Mouse (Mus musculus): ENCODE data around the gene Rhov.

The Rhov gene

DNA sequence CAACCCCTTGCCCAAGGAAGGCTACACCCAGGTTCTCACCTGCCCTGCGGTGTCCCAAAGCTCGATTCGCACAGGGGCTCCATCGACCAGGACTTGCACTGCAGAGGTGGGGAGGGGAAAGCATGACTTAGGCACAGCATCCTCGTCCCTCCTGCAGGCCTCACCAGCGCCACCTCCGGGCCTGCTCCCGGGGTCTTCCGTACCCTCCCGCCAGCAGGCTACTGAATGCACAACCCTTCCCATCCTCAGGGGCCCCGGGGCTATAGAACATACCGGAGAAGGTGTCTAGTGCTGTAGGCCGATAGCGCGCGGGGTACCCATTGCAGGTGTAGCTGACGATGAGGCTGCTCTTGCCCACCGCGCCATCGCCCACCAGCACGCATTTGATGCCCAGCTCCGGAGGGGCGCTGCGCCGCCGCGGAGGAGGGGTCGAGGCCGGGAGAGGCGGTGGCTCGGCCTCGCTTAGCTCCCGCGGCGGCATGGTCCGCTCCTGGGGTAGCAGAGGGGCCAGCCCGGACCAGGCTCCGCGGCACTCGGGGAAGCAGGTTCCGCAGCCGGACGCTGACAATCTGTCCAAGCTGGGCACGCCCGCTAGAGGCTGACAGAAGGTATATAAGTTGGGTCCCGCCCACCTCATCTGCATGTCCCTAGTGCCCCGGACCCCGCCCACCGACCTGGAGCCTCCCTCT lies at the start of gene Rhov:
Rhov (minus strand) TSS at position 630 of the 689 bp plus-strand sequence.
- DNase-seq (ENCODE audit: low read depth in 1 of 2, low spot score in 2 of 2) = peak in 1 of 2 experiments; percentile 30

DNA sequence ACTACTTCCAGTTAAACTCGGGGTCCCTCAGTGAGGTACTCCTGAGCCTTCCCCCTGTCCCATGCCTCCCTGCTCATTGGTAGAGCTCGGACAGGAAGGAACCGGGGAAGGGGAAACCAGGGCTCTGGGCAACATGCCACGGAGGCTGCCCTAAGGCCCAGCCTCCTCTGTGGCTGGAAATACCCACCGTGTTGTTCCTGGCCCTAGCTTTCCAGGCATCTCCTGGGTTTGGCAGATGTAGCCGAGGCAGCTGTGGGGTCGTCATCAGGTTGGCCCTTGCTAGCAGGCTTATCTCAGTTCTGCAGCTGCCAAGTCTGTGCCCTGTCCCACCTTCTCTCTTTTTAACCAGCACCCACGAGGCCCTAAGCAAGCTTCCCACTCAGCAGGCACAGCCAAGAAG lies 49.5 kb upstream of the Rhov start:
- DNase-seq (ENCODE audit: low read depth in 1 of 2, low spot score in 2 of 2) = no peak

DNA sequence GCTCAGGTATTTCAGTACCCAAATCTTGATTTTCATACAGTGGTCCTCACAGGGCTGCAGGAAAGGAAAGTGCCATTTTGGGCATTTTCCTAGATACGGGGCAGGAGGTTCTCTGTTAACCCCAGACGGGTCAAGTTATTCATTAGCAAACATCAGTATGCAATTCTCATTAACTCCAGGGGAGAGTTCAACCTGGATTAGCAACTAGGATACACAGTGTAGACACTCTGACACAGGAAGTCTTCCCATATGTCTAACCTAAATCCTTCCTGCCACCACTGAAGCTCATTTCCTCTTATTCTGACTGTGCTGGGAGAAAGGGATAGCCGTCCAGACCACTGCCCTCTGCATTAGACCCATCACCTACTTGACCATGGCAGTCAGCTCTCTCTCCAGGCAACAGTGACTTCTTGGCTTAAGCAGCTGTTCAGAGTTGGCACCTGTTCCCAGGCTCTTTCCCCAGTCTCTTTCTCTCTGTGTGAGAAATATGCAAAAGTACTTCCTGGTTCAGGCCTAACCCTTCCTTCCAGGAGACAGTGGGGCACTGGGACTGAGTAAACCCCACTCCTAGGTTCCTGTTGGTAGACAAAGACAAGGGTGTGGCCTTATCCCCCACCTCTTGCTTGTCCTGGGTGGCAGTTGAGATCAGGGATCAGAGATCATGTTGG lies 47.1 kb upstream of the Rhov start:
- no peak for DNase-seq (ENCODE audit: low read depth in 1 of 2, low spot score in 2 of 2)

DNA sequence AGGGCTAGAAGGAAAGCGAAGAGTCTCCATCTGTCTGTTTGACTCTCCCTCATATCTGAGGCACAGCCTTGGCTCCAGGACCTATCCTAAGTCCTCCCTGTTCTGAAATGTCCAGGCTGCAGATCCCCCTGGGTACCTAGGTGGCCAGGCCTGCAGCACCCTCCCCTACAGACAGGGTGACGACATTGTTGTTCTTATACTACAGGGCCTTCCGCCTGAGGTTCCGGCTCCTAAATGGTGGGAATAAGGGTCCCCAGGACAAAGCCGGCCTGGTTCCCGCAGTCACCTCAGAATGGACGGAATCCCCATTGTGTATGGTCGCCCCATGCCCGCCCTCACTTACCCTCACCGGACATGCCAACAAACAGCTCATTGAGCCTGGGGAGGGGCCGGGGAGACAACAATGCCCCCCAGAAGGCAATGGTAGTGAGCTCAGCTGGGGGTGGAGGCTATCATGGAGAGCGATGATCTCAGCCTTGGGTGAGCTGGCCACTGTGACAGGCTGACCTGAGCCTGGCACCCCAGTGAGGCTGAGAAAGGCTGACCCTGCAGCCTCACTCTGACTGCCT lies 43.8 kb upstream of the Rhov start:
- no peak for DNase-seq (ENCODE audit: low read depth in 1 of 2, low spot score in 2 of 2)

DNA sequence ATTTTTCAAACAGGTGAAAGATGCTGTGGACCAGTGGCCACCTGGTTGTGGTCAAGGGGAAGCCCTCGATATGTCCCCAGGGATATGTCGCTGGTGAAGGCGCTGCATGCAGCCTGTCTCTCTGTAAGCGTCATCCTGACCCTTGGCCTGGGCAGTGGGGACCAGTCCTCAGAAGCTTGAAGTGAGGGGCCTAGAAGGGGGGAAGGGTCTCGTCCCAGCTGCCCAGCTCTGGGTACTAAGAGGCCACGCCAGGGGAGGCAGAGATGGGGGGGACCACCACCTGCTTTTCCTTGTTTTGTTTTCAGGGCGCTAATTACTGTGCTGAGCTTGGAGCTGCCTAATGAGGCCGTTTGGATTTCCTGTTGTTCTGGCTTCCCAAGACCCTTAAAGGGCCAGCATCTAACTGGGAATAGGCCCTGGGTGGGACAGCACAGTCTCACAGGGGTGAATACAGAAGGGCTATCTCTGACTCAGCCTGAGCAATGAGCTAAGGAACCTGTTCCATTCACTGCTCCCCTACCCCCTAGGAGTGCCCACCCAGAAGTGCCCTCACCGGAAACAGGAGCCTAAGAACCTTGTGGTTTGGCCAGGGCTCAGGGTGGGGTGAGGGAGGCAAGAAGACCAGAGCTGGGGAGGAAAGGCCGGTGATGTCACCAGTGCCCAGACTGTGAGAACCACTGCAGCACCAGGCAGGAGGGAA lies 42.9 kb upstream of the Rhov start:
- no peak for DNase-seq (ENCODE audit: low read depth in 1 of 2, low spot score in 2 of 2)

- no peak for DNase-seq (ENCODE audit: low read depth in 1 of 2, low spot score in 2 of 2)
Observed at GRCm38 (mm10) chr2:119312380-119312958, 41.4 kb upstream of the Rhov start.

DNA sequence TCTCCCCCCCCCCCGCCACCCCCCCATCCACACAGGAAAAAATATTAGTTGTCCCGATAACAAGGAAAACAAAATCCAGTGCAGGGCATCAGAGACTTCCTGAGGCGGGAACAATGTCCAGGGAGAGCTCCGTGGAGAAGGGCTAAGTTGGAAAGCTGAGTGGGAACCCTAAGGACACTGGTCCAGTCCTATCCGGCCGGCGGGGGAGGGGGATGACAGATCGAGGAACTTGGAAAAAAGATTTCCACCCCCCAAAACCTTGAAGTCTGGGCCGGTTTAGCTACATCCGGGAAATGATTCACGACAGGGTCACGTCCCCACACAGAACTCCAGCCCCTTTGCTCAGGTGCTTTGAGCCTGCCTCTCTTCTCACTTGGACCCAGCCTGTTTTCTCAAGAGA lies 40.5 kb upstream of the Rhov start:
- DNase-seq (ENCODE audit: low read depth in 1 of 2, low spot score in 2 of 2) = no peak

DNA sequence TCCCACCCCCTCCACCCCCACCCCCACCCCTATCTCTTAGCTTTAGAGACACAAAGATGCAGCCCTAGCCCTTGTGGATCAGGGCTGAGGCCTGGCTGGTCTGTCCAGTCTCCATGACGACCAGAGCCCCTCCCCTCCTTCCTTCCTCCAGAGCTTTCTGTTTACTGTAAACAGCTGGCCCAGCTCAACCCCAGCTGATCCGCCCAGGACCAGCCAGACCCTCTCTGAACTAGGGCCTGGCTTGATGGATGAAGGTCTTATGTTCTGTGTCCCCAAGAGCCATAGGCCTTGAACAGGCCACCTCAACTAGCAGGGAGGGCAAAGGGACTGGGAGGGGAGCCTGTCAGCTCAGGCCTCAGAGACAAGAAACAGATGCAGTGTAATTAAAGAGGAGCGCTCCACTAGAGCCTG lies 33.7 kb upstream of the Rhov start:
- DNase-seq (ENCODE audit: low read depth in 1 of 2, low spot score in 2 of 2) = no peak

DNA sequence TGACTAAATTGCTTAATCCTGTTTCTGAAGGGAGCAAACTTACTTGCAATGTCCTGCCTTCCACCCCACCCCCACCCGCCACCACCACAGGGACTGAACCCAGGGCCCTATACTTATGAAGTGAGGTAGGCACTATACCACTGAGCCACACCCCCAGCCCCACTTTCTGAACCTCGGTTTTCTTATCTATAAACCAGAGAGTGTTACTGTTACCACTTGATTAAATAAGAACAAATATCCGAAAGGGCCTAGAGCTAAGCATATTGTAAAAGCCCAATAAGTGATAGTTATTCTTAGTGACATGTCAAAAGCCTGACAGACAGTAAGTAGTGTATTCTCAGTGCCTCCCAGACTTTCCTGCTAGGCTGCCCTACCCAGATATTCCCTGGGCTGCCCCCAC lies 33.3 kb upstream of the Rhov start:
- DNase-seq (ENCODE audit: low read depth in 1 of 2, low spot score in 2 of 2) = no peak

DNA sequence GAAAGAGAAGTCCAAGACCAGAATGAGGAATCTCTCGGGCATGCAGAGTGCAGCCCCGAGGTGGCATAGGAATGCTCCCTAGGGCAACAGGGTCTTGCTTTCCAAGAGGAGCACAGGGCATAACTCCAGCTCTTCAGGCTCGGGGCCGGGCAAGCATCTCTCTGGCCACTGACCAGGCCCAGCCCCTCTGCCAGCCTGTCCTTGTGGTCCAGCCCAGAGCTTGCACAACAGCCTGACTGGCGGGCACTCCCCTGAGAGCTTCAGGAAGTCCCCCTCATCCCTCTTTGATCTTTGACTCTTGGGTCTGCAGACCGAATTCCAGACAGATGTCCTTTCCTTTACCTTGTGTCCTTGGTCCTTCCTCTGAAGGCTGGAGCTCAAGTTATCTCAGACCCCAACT lies 31.8 kb upstream of the Rhov start:
- DNase-seq (ENCODE audit: low read depth in 1 of 2, low spot score in 2 of 2) = no peak

DNA sequence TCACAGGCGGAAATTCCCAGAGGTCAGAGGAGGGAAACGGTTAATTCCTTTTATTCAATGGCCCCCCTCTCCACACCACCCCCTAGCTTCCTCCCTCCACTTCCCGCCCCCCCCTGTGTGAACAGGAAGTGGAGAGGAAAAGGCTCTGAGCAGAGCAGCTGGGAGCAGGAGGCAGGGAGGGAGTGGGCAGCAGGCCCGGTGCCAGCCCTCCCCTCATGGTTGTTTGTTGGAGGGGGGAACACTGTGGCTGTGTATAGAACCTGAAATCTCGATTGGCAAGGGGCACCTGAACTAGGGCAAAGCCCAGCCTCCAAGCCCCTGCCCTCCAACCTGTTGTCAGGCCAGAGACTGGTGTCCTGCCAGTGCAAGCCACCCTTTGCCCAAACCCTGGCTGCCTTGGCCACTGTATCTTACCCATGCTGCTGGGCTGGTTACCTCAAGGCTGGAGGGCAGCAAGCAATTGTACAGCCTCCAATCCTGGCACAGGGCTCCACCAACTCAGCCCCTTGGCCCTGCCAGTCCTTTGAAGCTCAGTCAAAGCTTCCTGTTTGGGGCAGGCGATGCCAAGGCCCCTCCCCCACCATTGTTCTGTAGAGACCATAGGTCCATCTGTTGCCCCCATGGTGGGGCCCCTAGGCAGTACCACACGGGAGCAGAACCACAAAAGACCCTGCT lies 29.9 kb upstream of the Rhov start:
- DNase-seq (ENCODE audit: low read depth in 1 of 2, low spot score in 2 of 2) = no peak

- DNase-seq (ENCODE audit: low read depth in 1 of 2, low spot score in 2 of 2) = peak; percentile 40 to 58
Observed at GRCm38 (mm10) chr2:119299981-119300818, 29.1 kb upstream of the Rhov start.

DNA sequence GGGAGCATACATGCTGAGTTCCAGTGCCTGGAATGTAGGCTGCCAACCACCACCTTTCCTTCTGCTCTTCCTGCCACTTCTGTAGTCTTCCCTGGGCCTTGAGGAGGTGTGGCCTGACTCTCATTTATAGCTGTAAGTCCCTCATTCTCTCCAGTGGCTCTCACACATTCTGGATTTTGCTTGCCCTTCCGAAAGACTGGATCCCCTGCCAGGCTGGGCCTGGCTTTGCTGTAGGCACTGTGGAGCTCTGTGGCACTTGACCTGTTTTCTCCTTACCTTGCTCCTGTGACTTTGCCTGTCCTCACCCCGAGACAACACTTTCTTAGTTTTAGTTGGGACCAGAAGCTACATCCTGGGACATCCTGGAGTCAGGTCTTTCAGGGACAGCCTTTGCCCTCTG lies 27.8 kb upstream of the Rhov start:
- no peak for DNase-seq (ENCODE audit: low read depth in 1 of 2, low spot score in 2 of 2)

GRCm38 (mm10) chr2:119298330-119298729 lies 27.3 kb upstream of the Rhov start:
- DNase-seq (ENCODE audit: low read depth in 1 of 2, low spot score in 2 of 2) = no peak

DNA sequence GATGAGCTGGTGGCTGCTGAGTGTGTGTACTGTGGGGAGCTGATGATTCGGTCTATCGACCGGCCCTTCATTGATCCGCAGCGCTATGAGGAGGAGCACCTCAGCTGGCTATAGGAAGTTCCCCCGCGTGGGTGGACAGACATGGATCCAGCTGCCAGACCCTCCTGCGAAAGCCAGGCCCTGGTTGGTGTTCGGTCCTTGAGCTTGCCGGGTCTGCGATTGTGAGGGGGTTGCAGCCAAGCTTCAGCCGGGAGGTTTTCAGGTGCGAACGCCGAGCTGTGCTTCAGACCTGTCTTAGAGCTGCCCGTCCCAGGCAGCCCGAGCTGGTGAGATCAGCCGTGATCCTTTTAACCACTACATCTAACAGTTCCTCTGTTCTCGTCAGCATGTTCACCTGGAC lies 26.4 kb upstream of the Rhov start:
- DNase-seq (ENCODE audit: low read depth in 1 of 2, low spot score in 2 of 2) = no peak

DNA sequence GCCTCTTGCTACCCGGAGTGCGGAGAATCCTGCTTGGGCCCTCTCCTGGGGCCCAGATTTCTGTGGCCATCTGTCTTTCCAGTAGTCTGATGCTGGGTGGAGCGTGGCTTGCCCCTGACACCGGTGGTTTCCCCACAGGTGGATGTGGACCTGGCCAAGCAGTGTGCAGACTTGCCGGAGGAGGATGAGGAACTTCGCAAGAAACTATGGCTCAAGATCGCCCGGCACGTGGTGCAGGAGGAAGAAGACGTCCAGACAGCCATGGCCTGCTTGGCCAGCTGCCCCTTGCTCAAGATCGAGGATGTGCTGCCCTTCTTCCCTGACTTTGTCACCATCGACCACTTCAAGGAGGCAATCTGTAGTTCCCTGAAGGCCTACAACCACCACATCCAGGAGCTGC lies 25.7 kb upstream of the Rhov start:
- no peak for DNase-seq (ENCODE audit: low read depth in 1 of 2, low spot score in 2 of 2)

GRCm38 (mm10) chr2:119294411-119294810 lies 23.3 kb upstream of the Rhov start:
- DNase-seq (ENCODE audit: low read depth in 1 of 2, low spot score in 2 of 2) = no peak

- DNase-seq (ENCODE audit: low read depth in 1 of 2, low spot score in 2 of 2) = no peak
Observed at GRCm38 (mm10) chr2:119293776-119294390, 22.8 kb upstream of the Rhov start.

GRCm38 (mm10) chr2:119293311-119293710 lies 22.2 kb upstream of the Rhov start:
- DNase-seq (ENCODE audit: low read depth in 1 of 2, low spot score in 2 of 2) = no peak

DNA sequence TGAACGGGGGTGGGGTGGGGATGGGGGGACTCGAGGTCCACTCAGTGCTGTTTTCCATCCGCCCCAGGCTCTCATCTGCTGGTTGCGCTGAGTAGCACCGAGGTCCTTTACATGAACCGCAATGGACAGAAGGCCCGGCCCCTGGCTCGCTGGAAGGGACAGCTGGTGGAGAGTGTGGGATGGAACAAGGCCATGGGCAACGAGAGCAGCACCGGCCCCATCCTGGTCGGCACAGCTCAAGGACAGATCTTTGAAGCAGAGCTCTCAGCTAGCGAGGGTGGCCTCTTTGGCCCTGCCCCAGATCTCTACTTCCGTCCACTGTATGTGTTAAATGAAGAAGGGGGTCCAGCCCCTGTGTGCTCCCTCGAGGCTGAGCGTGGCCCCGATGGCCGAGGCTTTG lies 21.8 kb upstream of the Rhov start:
- DNase-seq (ENCODE audit: low read depth in 1 of 2, low spot score in 2 of 2) = no peak

Measured in monocyte, adult 2 months (primary cell).